Mouse (Mus musculus) kidney, postnatal 14 days (tissue): Measurements from ENCODE around the gene Nkx3-2.

ENCODE experiments used
- DNase-seq: peaks from one replicate; pipeline ENCODE4 v3.0.0; 2022; ENCODE audit warnings: mixed read lengths

Nkx3-2 gene

DNA sequence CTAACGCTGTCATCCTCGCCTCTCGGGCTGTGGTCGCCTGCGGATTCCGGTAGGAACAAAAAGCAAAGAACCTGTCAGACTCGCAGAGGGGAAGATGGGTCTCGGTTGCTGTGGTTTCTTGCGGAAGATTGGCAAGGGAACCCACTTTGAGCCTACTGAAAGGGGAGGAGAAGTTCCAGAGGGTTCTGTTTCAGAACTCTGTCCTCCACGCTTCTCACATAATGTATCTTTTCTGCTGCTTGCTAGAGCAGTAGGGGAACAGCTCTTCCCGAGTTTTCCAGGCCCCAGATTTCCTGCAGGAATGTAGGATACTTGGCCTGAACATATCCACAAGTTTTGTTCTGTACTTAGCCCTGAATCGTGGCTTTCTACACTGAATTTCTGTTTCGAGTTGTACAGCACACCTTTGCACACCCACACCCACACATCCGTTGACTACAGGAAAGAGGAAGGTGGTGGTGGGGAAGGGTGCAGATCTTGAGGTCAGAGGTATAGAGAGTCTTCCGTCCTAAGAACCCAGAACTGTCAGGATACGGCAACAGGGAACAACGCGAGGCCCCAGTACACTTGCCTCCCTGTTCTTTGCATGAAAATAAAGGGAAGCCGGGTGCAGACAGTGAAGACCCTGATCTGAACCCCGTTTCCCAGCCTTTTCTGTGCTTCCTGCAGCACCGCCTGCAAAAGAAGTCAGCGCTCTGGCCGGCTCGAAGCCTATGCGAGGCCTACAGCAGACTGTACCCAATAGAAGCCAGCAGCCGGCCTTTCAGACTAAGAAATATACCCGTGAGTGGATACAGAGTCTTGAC lies 2.0 kb downstream of the Nkx3-2 start:
- DNase-seq, result no peak

DNA sequence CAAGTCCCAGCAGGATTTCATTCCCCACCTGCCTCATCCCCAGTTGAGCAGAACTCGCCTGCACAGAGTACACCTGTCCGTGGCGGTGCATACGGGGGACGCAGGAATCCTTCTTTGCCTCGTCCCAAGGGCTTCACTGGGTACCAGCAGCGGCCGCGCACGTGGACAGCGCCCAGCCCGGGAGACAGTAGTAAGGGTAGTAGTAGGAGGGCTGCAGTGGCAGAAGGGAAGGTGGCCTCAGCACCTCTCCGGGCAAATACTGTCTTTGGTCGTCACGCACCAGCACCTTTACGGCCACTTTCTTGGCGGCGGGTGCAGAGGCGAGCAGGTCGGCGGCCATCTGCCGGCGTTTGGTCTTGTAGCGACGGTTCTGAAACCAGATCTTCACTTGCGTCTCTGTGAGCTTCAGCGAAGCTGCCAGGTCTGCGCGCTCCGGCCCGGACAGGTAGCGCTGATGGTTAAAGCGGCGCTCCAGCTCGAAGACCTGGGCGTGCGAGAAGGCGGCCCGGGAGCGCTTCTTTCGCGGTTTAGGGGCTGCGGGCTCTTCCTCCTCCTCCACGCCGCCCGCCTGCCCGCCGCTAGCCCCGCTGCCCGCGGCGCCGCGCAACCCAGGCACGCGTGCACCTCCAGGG lies 2.7 kb downstream of the Nkx3-2 start:
- no peak for DNase-seq

DNA sequence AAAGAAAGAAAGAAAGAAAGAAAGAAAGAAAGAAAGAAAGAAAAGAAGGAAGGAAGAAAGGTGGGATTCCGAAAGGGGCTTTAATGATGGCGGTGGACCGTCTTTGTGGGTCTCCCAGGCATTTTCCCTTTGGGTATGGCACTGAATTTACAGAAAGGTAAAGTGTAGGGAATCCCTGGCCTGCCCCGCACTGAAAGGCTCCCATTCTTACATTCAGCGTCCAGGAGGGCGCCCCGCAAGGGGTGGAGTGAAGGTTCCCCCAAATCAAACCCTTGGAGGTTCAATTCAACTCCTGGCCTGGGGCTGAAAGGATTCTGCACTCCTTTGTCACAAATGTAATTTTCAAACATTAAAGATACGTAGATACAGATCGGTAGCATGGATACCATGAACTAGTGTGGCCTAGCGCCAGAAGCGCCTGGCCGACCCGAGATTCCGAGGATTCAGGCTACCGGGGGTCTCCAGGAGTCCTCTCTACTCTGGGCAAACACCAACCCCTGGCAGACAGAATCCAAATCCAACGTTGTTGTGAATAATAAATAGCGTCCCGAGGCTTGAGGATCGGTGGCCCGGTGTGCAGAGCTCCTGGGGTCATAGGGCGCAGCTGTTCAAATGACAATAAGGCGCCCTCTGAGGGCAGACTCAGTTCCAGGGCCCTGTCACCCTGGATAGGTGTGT lies 3.3 kb downstream of the Nkx3-2 start:
- no peak for DNase-seq

DNA sequence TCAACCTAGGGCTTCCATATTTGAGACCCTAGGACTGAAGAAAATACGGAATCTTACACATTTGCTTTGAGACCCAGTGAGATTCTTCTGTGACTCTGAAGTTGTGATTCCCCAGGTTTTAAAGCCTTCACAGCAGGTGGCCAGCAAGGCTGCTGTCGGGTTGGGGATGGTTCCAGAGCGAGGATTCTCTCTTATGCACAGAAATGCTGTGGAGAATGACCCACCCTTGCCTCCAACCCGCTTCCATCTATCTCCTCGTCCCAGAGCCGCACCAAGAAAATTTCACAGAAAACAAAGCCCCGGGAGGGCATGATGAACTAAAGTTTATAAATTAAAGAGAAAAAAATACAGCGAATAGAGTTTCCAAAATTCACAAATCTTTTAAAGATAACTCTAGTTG lies 4.2 kb downstream of the Nkx3-2 start:
- DNase-seq, result no peak

DNA sequence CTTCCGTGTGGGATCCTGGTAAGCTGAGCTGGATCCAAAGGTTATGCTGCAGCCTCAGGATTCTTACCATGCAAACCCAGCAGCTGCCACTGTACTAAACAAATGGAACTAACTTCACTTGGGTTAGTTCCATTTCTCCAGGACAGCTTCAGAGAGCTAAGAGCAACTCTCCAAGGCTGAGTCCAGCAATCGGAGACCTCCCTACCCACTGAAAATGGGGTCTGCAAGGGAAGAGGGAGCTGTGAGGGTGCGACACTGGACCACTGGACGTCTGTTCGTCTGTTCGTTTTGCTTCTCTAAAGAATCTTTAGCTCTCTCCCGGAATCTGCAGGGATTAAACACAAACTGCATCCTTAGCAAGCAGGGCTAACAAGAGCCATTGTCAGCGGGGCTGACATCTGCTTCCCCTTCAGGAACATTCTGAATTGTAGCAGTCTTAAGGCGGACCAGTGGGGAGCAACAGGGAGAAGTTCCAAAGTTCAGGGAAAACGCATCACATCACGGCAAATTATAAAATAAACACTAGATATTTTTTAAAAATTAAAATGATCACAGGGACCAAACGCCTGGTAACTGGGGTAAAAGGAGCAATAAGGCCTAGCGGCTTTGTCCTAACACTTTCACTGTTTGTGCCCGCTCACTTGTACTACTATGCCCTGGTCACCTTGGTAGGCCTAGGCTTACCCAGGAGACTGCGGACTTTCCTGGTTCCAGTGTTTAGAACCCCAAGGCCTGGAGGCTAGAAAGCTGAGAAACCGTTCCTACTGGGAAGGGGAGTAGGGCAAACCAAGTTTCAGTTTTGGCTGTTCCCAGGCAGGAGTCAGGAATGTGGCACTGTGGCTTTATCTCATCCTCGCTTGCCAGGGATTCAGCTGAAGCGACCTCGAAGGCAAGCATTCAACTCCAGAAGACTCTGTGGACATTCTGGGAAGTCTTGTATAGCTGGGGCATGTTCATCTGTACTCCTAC lies 5.3 kb downstream of the Nkx3-2 start:
- no peak for DNase-seq

DNA sequence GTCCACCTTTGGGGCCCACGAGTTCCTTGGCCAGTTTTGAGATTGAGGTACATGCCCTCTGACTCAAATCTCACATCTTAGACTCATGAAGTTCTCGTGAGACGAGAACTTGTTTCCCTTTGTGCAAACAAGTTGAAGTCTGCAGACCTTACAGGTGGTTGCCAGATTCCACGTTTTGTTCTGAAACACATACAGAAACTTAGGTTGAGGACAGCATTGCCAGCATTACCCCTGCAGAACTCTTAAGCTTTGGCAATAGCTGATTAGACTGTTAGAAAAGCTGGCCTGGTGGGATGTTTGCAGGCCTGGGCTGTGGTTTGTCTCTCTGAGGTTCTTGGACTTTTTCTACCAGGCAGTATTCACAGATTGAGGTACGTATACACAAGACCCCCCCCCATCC lies 7.0 kb downstream of the Nkx3-2 start:
- DNase-seq, result no peak

DNA sequence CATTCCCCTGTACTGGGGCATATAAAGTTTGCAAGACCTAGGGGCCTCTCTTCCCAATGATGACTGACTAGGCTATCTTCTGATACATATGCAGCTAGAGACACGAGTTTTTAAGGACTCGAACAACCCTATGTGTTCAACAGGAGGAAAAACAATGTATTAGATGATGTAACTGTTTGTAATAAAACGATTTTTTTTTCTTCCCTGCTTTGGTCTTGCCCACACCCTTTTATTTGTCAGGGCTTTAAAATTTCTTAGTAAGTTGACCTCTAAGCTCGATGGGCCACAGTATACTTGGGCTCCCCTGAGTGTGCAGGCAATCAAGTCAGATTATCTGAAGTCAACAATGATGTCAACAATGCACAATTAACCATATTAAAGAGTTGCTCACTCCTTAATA lies 7.9 kb downstream of the Nkx3-2 start:
- no peak for DNase-seq

DNA sequence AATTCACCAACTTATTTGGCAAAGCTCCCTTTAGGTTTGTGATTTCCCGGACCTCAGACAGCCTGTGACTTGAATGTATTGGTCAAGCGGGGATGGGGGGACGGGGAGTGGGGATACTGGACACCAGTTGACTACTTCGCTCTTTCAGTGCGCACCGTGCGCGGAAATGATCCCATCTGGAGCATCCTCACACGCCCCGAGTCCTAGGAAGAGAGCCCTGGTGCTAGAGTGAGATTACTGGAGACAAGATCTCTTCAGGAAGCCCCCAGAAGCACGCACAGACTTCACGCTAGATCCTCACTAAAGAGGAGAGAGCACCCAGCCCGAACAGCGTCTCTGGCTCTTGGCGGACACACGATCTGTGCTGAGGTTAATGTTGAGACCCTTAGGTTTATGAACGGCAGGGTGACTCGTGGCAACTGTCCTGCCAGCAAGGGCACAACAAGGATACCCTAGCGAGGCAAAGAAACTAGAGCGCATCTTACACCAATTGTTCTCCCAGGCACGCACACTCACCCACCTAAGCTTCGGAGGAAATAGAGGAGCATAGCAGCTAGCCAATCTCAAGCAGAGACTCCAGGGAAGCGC lies 8.8 kb downstream of the Nkx3-2 start:
- no peak for DNase-seq

DNA sequence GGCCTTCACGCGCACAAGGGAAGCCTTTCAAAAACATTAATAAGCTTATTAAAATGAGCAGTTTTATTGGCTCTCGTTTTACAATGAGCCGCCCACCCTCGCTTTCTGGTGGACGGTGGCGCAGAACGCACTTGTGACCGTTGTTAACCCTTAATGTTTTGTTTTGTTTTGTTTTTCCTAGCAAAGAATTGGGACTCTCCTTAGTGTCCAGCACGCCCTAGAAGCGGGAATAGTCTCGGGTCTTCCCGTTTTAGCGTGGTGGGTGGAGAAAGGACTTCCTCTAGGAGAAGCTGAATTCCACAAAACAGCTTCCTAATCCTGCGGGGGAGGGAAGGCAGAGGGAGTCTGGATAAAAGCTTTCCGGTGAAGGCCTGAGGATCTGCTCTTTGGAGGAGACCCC lies 9.5 kb downstream of the Nkx3-2 start:
- DNase-seq, result no peak

DNA sequence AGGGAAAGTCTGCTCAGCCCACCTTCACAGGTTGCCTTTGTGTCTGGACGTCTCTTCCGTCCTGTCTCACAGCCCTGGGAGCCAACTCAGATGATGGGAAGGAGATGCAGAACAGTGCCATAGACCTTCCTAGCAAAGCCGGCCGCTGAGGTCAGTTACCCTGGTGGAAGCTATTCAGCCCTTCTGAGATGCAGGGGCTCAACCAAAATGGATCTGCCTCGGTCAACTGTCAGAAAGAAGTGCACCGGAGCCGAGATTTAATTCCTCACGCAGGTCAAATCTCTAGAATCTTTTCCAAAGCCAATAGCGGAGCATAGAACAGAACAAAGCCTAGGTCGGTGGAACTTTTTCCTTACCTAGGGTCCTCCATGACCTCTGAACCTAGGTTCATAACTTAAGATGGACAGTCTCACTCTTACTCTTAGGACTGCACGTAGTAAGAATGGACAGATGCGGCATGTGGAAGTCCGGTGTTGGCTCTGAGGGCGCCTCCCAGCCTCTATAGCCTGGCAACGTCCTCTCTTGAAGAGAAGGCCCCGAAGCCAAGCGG lies 10.0 kb downstream of the Nkx3-2 start:
- DNase-seq, result no peak

DNA sequence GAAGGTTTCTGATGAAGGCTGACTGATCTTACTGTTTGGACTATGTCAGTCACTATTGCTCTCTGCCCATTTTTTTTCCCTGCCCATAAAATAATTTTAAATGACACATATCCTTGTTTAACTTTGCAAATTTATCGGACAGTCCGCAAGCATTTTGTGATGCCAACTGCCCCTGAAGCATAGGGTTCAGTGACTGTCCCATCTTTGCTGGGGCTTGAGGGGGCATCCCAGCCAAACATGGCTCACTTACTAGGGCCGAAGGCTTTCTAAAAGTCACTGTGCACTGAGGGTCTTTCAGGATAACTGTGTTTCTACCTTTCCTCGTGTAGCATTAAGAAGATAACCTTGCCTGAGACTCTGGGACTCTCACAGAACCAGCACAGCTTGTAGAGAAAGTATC lies 11.6 kb downstream of the Nkx3-2 start:
- no peak for DNase-seq

DNA sequence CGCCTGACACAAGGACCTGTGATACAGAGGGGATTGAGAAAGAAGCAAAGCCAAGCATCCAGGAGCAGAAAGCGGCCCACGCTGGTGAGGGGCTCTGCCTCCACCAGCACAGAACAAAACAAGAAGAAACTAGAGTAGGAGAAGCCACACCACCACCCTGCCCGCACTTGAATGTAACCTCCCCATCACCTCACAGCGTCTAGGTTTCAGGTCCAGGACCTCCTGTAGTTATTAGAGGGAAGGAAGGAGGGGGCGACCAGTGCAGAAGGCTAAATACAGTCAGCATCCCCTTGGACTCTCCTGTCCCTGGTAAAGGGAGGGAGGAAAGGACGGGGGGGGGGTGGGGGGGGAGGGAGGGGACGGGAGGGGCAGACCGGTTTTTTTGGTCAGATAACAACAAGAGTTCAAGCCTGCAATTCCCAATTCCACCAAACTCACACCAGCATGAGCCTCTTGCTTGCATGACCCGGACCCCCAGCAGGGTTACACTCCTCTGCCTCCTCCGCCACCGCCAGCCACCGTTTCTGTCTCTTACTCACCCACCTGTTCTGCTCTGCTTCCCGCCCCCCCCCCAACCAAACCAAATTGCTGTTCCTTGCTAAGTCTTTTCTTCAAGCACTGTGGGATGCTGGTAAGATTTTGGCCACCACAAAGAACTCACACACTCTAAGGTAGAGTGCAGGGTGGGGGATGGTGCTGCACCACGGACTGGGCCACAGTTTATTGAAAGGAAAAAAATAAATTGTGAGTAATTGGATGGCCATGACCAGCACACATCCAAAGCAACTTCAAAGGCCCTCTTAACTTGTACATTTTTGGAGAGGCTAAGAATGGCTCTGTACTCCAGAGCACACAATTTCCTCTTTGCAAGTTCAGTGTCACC lies 19.2 kb downstream of the Nkx3-2 start:
- no peak for DNase-seq

DNA sequence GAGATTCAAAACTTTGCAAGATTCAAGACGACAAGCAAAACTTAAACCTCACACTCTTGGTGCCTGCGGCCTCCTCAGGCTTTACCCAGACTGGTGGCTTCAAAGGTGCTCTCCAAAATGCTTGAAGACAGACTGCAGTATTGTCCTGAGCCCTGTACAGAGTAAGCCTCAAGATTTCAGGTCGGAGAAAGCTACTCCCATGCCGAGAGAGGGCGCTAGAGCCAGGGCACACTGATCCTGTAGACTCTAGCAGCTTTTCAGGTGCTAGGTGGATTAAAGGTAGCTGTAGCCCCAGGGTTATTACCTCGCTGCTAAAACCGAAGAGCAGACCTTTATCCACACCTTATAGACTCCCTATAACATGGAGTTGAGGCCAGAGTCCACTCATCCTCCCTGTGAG lies 20.1 kb downstream of the Nkx3-2 start:
- no peak for DNase-seq

DNA sequence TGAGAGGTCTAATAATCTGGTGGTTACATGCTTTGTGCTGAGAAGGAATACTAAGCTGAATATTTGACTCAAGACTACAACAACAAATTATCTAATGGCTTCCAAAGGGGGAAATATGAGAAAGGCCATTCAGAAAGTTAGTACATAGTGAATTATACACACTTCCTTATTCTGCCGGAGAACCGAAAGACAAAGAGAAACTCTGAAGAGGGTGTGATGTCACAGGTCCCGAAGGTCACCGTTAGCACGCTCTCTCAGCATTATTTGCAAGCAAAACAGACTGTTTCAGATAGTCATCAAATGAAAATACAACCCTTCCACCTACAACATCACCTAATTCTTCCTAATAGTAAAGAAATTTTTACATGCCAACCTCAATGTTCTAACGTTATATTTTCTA lies 25.5 kb downstream of the Nkx3-2 start:
- no peak for DNase-seq

DNA sequence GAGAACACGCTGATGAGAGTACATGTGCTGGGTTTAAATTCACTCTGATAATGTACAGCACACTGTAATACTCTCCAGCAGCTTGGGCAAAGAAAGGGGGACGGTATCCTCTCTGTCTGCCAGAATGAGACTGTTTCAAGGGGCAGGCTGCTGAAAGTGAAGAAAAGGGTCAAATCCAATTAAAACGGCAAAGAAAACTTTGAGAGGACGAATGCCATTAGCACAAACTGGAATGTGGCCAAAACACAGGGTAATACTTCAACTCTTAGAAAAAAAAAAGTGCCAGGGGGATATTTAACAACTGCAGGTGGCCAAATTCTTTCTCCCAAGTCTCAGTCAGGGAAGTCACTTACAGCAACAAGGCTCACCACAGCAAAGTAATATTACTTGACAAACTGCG lies 27.3 kb downstream of the Nkx3-2 start:
- no peak for DNase-seq

DNA sequence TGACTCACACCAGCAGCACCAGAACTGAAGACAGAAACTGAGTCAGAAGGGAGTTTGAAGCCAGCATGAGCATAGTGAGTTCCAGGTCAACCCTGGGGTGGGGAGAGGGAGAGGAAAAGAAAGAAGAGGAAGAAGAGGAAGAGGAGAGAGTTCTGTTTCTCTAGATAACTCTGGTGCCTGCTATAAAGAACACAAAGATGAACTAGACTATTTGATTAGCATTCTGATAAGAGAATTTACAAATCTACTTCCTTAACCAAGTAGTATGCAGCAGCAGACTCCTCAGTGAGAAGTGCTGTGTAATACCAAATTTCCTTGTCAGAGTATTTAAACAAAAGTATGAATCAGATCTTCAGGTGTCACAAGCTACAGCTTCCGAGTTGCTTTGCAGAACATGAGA lies 37.3 kb downstream of the Nkx3-2 start:
- DNase-seq, result no peak

DNA sequence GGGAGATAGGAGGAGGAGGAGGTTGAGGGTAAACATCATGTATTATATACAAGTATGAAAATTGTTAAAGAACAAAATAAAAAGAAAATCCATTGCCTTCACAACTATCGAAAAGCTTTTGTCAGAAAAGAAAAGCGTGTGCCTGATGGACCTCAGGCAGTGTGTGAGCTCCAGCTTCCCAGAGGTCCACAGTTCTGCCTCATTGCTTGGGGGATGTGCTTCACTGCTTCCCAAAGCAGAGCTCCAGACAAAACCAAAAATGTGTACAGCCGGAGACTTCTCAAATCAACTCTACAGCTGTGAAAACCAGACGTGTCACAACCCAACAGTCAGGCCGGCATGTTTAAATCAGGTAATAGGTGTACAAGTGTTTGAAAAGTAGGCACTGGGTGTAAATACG lies 38.7 kb downstream of the Nkx3-2 start:
- no peak for DNase-seq
